Mouse (Mus musculus): Measurements from ENCODE around the gene Clp1.

DNA sequence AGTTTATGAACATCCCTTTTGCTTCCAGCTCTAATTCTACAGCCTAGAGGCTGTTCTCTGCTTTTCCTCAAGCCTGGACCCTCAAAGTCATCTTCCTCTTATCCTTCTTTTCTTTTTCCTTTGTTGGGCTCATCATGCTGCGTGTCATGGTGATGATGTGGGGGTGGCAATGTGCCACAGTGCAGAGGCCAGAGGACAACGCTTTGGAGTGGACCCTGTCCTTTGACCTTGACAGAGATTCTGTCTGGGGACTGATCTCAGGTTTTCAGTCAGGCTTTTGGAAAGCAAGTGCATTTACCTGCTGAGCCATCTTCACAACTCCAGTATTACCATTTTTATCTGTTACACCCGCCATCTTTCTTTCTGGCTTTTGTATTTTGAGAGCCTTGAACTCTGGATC is 4.1 kb upstream of the Clp1 start:
- no peak for TF ChIP-seq POLR2A (IDR thresholded peaks at IDR 0.05; ENCODE audit: borderline replicate concordance, extremely low read depth, insufficient read depth, insufficient read length, poor library complexity, severe bottlenecking)
- no peak for TF ChIP-seq CTCF (IDR thresholded peaks at IDR 0.05; ENCODE audit: borderline replicate concordance, extremely low read depth, insufficient read depth, insufficient read length)

All from brain, embryonic 14.5 days (tissue).